Mouse (Mus musculus) embryonic facial prominence, embryonic 15.5 days (tissue): ENCODE results near the gene Cdk2ap1. TPM values are rescaled to one million over a fixed set of nuclear protein-coding genes. Genes with fewer than 3 reads are reported as not detected.
"Not testable (repeated sequence)": the region's sequence is repeated elsewhere in the genome, so short reads cannot be mapped to it uniquely, and the experiment has no call there.

Experiments used
- ATAC-seq: fragments of 200-750 bp; cut with Nextera tagmentation; 2 replicates; pipeline ENCODE4 v1.8.0; 2017; ENCODE audit warnings: low read depth, moderate TSS enrichment; ENCODE audit not compliant: insufficient number of reproducible peaks, low FRiP score, low TSS enrichment
- H3K27ac ChIP-seq: fragments of 300-500 bp; sonication (generic); replicated peaks from 2 replicates; pipeline ENCODE4 v1.5.1; 2015; ENCODE audit warnings: mild to moderate bottlenecking, inconsistent platforms
- H3K27me3 ChIP-seq: fragments of 300-500 bp; sonication (generic); 2 replicates; pipeline ENCODE4 v1.6.1; 2015; ENCODE audit warnings: inconsistent platforms
- H3K36me3 ChIP-seq: fragments of 300-500 bp; sonication (generic); 2 replicates; pipeline ENCODE4 v1.6.1; 2015; ENCODE audit warnings: mild to moderate bottlenecking, inconsistent platforms
- H3K4me1 ChIP-seq: fragments of 300-500 bp; sonication (generic); 2 replicates; pipeline ENCODE4 v1.6.1; 2015; ENCODE audit warnings: inconsistent platforms
- H3K4me2 ChIP-seq: fragments of 300-500 bp; sonication (generic); replicated peaks from 2 replicates; pipeline ENCODE4 v1.6.1; 2015; ENCODE audit warnings: mild to moderate bottlenecking, inconsistent platforms
- H3K4me3 ChIP-seq: fragments of 300-500 bp; sonication (generic); replicated peaks from 2 replicates; pipeline ENCODE4 v1.5.1; 2015; ENCODE audit warnings: mild to moderate bottlenecking, inconsistent platforms
- H3K9ac ChIP-seq: fragments of 300-500 bp; sonication (generic); 2 replicates; pipeline ENCODE4 v1.6.1; 2015; ENCODE audit warnings: inconsistent platforms
- H3K9me3 ChIP-seq: fragments of 300-500 bp; sonication (generic); replicated peaks from 2 replicates; pipeline ENCODE4 v1.6.1; 2016; ENCODE audit warnings: inconsistent platforms
- WGBS: fragments of 180-500 bp; shearing (Covaris S2); methylation state at CpG from one replicate; pipeline ENCODE4 v1.1.7; 2015; 5-methylcytosine and 5-hydroxymethylcytosine counted together
- polyA plus RNA-seq: library from polyadenylated mRNA; unstranded; fragments of >200 nt; fragmentation: Nextera tagmentation; extraction: Ambion mirVana; gene quantifications from 2 replicates; pipeline ENCODE4 v1.2.1, GENCODE M21; 2015

Cdk2ap1 gene
- polyA plus RNA-seq, 1 experiment from 2014 or later: 48.7 TPM

DNA sequence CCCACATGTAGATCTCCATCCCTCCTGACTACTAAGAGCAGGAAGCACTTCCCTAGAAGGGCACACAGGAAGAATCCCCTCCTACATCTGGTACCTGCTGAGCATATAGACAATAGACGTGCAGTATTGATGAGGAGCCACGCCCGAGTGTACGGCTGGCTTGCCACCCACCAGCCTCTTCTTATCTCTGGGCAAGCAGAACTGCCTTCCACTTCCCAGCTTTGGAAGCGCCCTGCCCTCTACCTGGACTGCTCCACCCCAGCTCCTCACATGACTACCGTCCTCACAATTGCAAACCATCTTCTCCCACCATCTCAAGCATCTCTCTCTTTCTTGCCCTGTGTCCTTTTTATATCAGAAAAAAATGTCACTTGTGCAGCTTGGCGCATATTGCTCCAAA lies 45.2 kb downstream of the Cdk2ap1 start:
- peaks cover 50% of the 10 kb centered on the region for H3K36me3 ChIP-seq

DNA sequence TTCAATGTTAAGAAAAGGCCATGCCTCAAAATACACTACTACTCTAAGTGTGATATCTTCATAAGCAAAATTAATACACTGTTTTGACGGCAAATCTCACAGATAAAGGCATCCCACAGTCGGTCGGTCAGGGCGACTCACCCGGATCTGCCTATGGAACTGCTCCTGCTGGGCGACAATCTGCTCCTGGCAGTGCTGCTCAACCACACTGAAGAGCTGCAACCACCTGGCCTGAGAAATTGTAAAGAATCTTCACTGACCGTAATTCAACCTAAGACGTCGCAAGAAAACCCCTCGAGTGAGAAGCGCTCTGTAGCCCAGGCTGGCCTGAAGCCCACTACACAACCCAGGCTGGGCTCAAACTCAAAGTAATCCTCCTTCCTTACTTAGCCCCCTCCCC lies 46.9 kb downstream of the Cdk2ap1 start:
- no peaks in the 10 kb centered on the region for H3K4me1 ChIP-seq
- no peak overlapping the region for H3K9ac ChIP-seq
- no peak overlapping the region for H3K4me3 ChIP-seq
- ATAC-seq: no peak
- H3K27ac ChIP-seq: no peak overlapping the region
- H3K4me2 ChIP-seq: no peak overlapping the region
- H3K27me3 ChIP-seq: no peaks in the 10 kb centered on the region
- peaks cover 60% of the 10 kb centered on the region for H3K36me3 ChIP-seq
- no peaks in the 10 kb centered on the region; the same call in 1 of the 2 replicates for H3K9me3 ChIP-seq
- 88% methylated on average over 11 of the region's 11 CpGs for WGBS

More for the DNA sequence above, 45.2 kb downstream of the Cdk2ap1 start:
- H3K4me3 ChIP-seq: no peak overlapping the region
- 86% methylated on average over 7 of the region's 7 CpGs for WGBS
- no peaks in the 10 kb centered on the region for H3K27me3 ChIP-seq
- no peak overlapping the region for H3K9ac ChIP-seq
- H3K9me3 ChIP-seq: no peaks in the 10 kb centered on the region
- ATAC-seq: no peak
- H3K27ac ChIP-seq: no peak overlapping the region
- H3K4me2 ChIP-seq: no peak overlapping the region
- no peaks in the 10 kb centered on the region for H3K4me1 ChIP-seq

DNA sequence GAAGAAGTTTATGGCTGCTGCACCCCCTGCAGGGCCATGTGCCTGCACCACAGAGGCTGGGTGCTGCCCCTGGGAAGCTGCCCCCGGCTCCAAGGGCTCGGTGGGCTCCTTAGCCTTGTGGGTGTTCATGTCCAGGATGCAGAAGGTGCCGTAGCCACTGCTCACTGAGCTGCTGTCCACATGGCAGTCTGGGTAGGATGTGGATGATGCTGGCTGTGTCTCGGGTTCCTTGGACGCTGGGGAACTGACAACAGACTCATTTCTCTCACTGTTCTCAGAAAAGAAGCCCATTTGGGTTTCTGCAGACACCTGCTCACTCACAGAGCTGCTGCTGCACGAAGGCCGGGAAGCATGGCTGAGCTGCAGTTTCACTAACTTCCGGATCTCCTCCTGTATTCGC lies 47.4 kb downstream of the Cdk2ap1 start:
- H3K4me1 ChIP-seq: no peaks in the 10 kb centered on the region
- H3K27me3 ChIP-seq: no peaks in the 10 kb centered on the region
- 93% methylated on average over 9 of the region's 9 CpGs for WGBS
- H3K9ac ChIP-seq: no peak overlapping the region
- no peak for ATAC-seq
- H3K4me2 ChIP-seq: no peak overlapping the region
- H3K36me3 ChIP-seq: peaks cover 60% of the 10 kb centered on the region
- H3K4me3 ChIP-seq: no peak overlapping the region
- H3K27ac ChIP-seq: no peak overlapping the region
- H3K9me3 ChIP-seq: no peaks in the 10 kb centered on the region; the same call in 1 of the 2 replicates

DNA sequence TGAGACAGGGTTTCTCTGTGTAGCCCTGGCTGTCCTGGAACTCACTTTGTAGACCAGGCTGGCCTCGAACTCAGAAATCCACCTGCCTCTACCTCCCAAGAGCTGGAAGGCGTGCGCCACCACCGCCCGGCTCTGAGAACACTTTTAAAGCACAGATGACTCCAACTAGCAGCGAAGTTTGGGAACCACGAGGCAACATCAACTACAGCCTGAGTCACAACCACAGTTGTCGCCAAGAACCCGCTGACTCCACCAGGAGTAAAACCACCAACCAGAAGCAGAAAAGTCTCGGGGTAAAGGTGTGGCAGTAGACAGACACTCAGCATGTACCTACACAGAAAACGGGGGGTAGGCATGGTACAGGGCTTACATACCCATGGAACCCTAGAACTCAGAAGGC lies 52.8 kb downstream of the Cdk2ap1 start:
- WGBS: 92% methylated on average over 11 of the region's 11 CpGs
- Histone ChIP-seq H3K27me3 (no peaks in the 10 kb centered on the region), H3K9me3 (no peaks in the 10 kb centered on the region; the same call in 1 of the 2 replicates), H3K27ac (no peak overlapping the region), H3K9ac (no peak overlapping the region), H3K36me3 (peaks cover 56% of the 10 kb centered on the region), H3K4me2 (no peak overlapping the region), H3K4me3 (no peak overlapping the region), H3K4me1 (no peaks in the 10 kb centered on the region)
- no peak for ATAC-seq

DNA sequence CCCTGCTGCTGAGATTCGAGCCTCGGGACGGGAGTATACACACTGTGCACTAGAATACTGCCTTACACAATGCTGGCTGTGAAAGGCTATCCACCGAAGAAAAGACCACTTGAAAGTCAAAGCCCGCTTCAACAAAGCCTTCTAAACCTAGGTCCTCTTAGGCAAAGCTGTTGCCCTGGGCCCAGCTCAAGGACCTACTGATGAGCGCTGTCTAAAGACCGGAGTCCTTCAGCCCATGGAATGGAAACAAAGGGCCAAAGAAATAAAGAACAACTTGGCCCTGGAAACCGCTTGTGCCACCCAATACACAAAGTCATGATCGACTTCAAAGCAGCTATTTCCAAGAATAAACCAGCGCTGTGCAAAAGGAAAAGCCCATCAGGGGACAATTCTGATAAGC lies 53.7 kb downstream of the Cdk2ap1 start:
- 89% methylated on average over 10 of the region's 10 CpGs for WGBS
- Histone ChIP-seq H3K4me1 (no peaks in the 10 kb centered on the region), H3K36me3 (peaks cover 47% of the 10 kb centered on the region), H3K4me3 (no peak overlapping the region), H3K27me3 (no peaks in the 10 kb centered on the region), H3K9ac (no peak overlapping the region), H3K27ac (no peak overlapping the region), H3K4me2 (no peak overlapping the region), H3K9me3 (no peaks in the 10 kb centered on the region; the same call in 1 of the 2 replicates)
- no peak for ATAC-seq

DNA sequence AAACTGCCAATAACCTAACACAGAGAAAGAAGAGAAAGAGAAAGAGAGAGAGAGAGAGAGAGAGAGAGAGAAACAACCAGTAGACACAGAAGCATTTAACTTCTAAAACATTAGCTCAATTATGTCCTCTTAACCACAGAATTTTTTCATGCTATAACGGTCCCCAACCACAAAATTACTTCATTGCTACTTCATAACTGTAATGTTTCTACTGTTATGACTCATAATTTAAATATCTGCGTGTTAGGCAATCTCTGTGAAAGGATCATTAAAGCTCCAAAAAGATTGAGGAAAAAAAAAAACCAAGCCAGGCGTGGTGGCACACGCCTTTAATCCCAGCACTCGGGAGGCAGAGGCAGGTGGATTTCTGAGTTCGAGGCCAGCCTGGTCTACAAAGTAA lies 60.0 kb downstream of the Cdk2ap1 start:
- not testable (repeated sequence) for H3K27ac ChIP-seq, H3K4me2 ChIP-seq, H3K9ac ChIP-seq, ATAC-seq, H3K4me1 ChIP-seq, H3K4me3 ChIP-seq, H3K27me3 ChIP-seq, H3K9me3 ChIP-seq
- H3K36me3 ChIP-seq: peaks cover 43% of the 10 kb centered on the region
- WGBS: 79% methylated on average over 6 of the region's 6 CpGs

DNA sequence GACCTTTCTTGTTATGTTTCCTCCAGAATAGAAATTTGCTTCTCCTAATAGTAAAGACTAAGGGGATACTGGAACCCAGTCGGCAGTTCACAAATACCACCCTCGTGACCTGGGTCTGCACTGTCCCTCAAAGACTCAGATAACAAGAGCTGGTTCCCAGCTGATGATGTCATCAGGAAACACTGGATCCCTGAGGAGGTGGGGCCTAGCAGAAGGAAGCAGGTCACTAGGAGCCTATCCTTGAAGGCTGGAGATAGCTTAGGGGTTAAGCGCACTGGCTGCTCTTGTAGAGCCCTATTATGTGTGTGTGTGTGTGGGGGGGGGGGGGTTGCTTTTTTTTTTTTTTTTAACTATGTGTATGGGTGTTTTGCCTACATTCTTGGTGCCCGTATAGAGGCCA lies 62.8 kb downstream of the Cdk2ap1 start:
- ATAC-seq: no peak
- Histone ChIP-seq H3K27ac (no peak overlapping the region), H3K4me1 (no peaks in the 10 kb centered on the region), H3K4me3 (no peak overlapping the region), H3K27me3 (no peaks in the 10 kb centered on the region), H3K9ac (no peak overlapping the region), H3K9me3 (no peaks in the 10 kb centered on the region), H3K36me3 (peaks cover 40% of the 10 kb centered on the region), H3K4me2 (no peak overlapping the region)
- 75% methylated on average over 4 of the region's 4 CpGs for WGBS

DNA sequence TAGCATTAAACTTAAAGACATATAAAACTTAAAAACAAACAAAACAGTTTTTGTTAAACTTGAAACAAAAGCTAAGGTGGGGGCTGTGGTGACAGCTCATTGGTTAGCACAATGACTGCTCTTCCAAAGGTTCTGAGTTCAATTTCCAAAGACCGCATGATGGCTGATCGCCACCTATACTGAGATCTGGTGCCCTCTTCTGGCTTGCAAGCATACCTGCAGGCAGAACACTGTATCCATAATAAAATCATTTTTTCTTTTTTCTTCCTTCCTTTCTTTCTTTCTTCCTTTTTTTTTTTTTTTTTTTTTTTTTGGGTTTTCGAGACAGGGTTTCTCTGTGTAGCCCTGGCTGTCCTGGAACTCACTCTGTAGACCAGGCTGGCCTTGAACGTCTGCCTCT lies 63.6 kb downstream of the Cdk2ap1 start:
- not testable (repeated sequence) for H3K4me3 ChIP-seq, H3K9ac ChIP-seq, ATAC-seq, H3K27ac ChIP-seq, H3K9me3 ChIP-seq, H3K4me1 ChIP-seq, H3K4me2 ChIP-seq, H3K27me3 ChIP-seq
- peaks cover 44% of the 10 kb centered on the region for H3K36me3 ChIP-seq
- WGBS: 56% methylated on average over 4 of the region's 4 CpGs

DNA sequence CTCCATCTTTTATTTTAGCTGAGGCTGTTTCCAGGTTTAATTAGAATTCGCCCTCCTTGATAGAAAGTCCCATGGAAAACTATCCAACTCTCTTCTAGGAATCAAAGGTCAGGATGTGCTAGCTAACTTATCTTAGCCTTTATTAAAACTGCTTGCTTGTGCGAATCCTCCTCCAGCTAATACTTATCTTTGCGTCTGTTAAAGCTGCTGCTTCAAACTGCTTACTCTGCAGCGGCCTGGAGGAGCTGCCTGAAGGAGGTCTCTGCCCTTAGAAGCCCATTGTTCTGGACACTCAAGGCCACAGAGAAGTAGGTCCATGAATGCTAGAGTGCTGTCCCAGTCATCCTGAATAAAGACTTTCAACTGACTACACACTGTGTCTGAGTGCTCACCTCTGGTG lies 66.4 kb downstream of the Cdk2ap1 start:
- no peak for ATAC-seq
- Histone ChIP-seq H3K4me2 (no peak overlapping the region), H3K27me3 (no peaks in the 10 kb centered on the region), H3K4me3 (no peak overlapping the region), H3K36me3 (peaks cover 56% of the 10 kb centered on the region), H3K9me3 (no peaks in the 10 kb centered on the region), H3K9ac (no peak overlapping the region), H3K4me1 (no peaks in the 10 kb centered on the region), H3K27ac (no peak overlapping the region)
- WGBS: 95% methylated on average over 4 of the region's 4 CpGs

Other genes with a start within 250 kb of the Cdk2ap1 start
- 96.2 and 103 TPM in 2 replicates for gene Arl6ip4, start 247.0 kb downstream of the Cdk2ap1 start, polyA plus RNA-seq
- 5.0 and 5.9 TPM in 2 replicates for gene Pitpnm2, start 113.3 kb downstream of the Cdk2ap1 start, polyA plus RNA-seq
- 6.8 and 9.6 TPM in 2 replicates for gene Mphosph9, start 35.1 kb downstream of the Cdk2ap1 start, polyA plus RNA-seq
- gene 2810006K23Rik, start 35.0 kb downstream of the Cdk2ap1 start, polyA plus RNA-seq: 16.9 and 17.8 TPM in 2 replicates
- 75.9 and 76.7 TPM in 2 replicates for gene Sbno1, start 62.9 kb upstream of the Cdk2ap1 start, polyA plus RNA-seq
- gene Kmt5a, start 76.8 kb upstream of the Cdk2ap1 start, polyA plus RNA-seq: 71.2 and 72.0 TPM in 2 replicates
- 38.0 and 40.2 TPM in 2 replicates for gene Rilpl2, start 115.3 kb upstream of the Cdk2ap1 start, polyA plus RNA-seq
- 26.3 and 26.5 TPM in 2 replicates for gene Snrnp35, start 120.1 kb upstream of the Cdk2ap1 start, polyA plus RNA-seq
- 23.2 and 25.1 TPM in 2 replicates for gene Rilpl1, start 168.3 kb upstream of the Cdk2ap1 start, polyA plus RNA-seq
- 566 and 571 TPM in 2 replicates for gene Tmed2, start 177.6 kb upstream of the Cdk2ap1 start, polyA plus RNA-seq
- 14.9 and 17.7 TPM in 2 replicates for gene Ddx55, start 189.8 kb upstream of the Cdk2ap1 start, polyA plus RNA-seq
- 66.4 and 72.3 TPM in 2 replicates for gene Eif2b1, start 216.0 kb upstream of the Cdk2ap1 start, polyA plus RNA-seq
- gene Gtf2h3, start 216.1 kb upstream of the Cdk2ap1 start, polyA plus RNA-seq: 58.2 and 60.3 TPM in 2 replicates